Mouse (Mus musculus) liver, embryonic 11.5 days (tissue): ENCODE data around the gene Mllt11. TPM values are rescaled to one million over a fixed set of nuclear protein-coding genes. Genes with fewer than 3 reads are reported as not detected.

Experiments used
- ATAC-seq: fragments of 200-750 bp; cut with Nextera tagmentation; replicated peaks from 2 replicates; pipeline ENCODE4 v1.8.0; 2017; ENCODE audit warnings: moderate number of reproducible peaks, mild to moderate bottlenecking, moderate TSS enrichment, moderate library complexity; ENCODE audit not compliant: low FRiP score
- DNase-seq: peaks from one replicate; pipeline ENCODE4 v3.0.0-alpha.2; 2017; ENCODE audit warnings: low spot score
- H3K27ac ChIP-seq: fragments of 300-500 bp; sonication (generic); 2 replicates; pipeline ENCODE4 v1.5.1; 2014; ENCODE audit warnings: mild to moderate bottlenecking, low read depth, low read length, control low read depth
- H3K27me3 ChIP-seq: fragments of 300-500 bp; sonication (generic); replicated peaks from 2 replicates; pipeline ENCODE4 v1.6.1; 2014; ENCODE audit warnings: low read length, mixed read lengths; ENCODE audit not compliant: control insufficient read depth, insufficient read depth
- H3K36me3 ChIP-seq: fragments of 300-500 bp; sonication (generic); 2 replicates; pipeline ENCODE4 v1.6.1; 2014; ENCODE audit warnings: mild to moderate bottlenecking, low read length, moderate library complexity, mixed read lengths; ENCODE audit not compliant: control insufficient read depth, insufficient read depth
- H3K4me1 ChIP-seq: fragments of 300-500 bp; sonication (generic); replicated peaks from 2 replicates; pipeline ENCODE4 v1.6.1; 2014; ENCODE audit warnings: low read length, mixed read lengths; ENCODE audit not compliant: control insufficient read depth, insufficient read depth
- H3K4me2 ChIP-seq: fragments of 300-500 bp; sonication (generic); 2 replicates; pipeline ENCODE4 v1.6.1; 2014; ENCODE audit warnings: mild to moderate bottlenecking, control low read depth, moderate library complexity
- H3K4me3 ChIP-seq: fragments of 300-500 bp; sonication (generic); 2 replicates; pipeline ENCODE4 v1.5.1; 2014; ENCODE audit warnings: low read depth, low read length, control low read depth
- H3K9ac ChIP-seq: fragments of 300-500 bp; sonication (generic); 2 replicates; pipeline ENCODE4 v1.6.1; 2014; ENCODE audit warnings: low read depth, low read length, control low read depth
- H3K9me3 ChIP-seq: fragments of 300-500 bp; sonication (generic); 2 replicates; pipeline ENCODE4 v1.6.1; 2016; ENCODE audit warnings: low read length, inconsistent platforms, mixed read lengths; ENCODE audit not compliant: control insufficient read depth
- WGBS: fragments of 180-500 bp; shearing (Covaris S2); extraction: QIAGEN DNeasy Blood & Tissue Kit; methylation state at CpG from one replicate; pipeline ENCODE4 v1.1.7; 2014; 5-methylcytosine and 5-hydroxymethylcytosine counted together
- polyA plus RNA-seq: library from polyadenylated mRNA; unstranded; fragments of >200 nt; fragmentation: Nextera tagmentation; extraction: Ambion mirVana; gene quantifications from 2 replicates; pipeline ENCODE4 v1.2.1, GENCODE M21; 2014

Mllt11 gene
- polyA plus RNA-seq, 1 experiment from 2014 or later: 8.6 TPM

DNA sequence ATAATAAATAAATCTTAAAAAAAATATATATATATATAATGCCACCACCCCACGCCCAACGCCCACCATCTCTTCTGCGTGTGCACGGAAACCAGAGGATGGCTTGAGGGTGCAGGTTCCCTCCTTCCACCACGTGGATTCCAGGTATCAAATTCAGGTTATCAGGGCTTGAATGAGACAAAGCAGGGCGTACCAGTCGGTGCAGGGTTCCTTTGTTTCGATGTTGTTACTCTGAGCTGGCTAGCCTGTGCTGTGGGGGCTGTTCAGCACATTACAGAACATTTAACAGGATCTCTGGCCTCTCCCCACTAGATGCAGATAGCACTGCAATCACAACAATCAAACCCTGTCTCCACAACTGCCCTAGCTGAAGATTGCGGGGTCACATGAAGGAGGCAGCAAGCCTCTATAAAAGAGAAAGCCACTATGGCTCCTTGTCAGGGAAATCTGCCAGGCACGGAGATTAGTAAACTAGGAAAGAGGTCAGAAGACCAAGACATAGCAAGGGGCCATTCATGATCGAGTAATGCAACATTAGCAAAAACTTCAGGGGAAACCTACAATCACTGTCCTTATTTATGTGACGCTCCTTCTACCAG, 38.9 kb upstream of the Mllt11 start:
- Histone ChIP-seq H3K4me3 (no peak overlapping the region), H3K4me1 (peaks cover 10% of the 10 kb centered on the region), H3K9me3 (no peaks in the 10 kb centered on the region), H3K27ac (no peak overlapping the region), H3K4me2 (no peak overlapping the region), H3K36me3 (peaks cover 17% of the 10 kb centered on the region), H3K9ac (no peak overlapping the region), H3K27me3 (no peaks in the 10 kb centered on the region)
- WGBS: 81% methylated on average over 12 of the region's 12 CpGs
- ATAC-seq (no peak), DNase-seq (no peak)

GRCm38 (mm10) chr3:95269789-95270188, 37.8 kb upstream of the Mllt11 start:
- no peak overlapping the region for H3K4me2 ChIP-seq
- H3K27me3 ChIP-seq: no peaks in the 10 kb centered on the region
- H3K9me3 ChIP-seq: no peaks in the 10 kb centered on the region
- WGBS: 89% methylated on average over 5 of the region's 5 CpGs
- H3K4me1 ChIP-seq: no peaks in the 10 kb centered on the region
- ATAC-seq: no peak
- H3K4me3 ChIP-seq: no peak overlapping the region
- peaks cover 17% of the 10 kb centered on the region for H3K36me3 ChIP-seq
- H3K9ac ChIP-seq: no peak overlapping the region
- no peak overlapping the region for H3K27ac ChIP-seq
- no peak for DNase-seq

DNA sequence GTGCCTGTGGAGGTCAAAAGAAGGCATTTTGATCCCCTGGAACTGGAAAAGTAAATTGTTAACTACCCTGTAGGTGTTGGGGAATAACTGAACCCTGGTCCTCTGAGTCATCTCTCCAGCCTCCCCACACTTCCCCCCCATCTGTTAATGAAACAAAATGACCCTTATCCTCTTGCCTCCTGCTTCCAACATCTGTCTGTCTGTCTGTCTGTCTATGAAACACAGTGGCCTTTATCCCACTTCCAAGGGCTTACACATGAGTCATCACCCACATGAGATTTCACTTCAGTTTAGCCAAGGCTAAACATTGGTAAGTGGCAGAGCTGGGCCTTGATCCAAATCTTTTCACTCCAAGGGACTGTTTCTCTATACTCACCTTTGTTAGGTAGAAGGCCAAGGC, 35.9 kb upstream of the Mllt11 start:
- peaks cover 3% of the 10 kb centered on the region; the same call in 1 of the 2 replicates for H3K4me1 ChIP-seq
- no peak overlapping the region for H3K4me2 ChIP-seq
- ATAC-seq (no peak), DNase-seq (no peak)
- H3K9me3 ChIP-seq: no peaks in the 10 kb centered on the region
- no peaks in the 10 kb centered on the region for H3K27me3 ChIP-seq
- H3K36me3 ChIP-seq: peaks cover 24% of the 10 kb centered on the region
- no peak overlapping the region for H3K27ac ChIP-seq
- H3K9ac ChIP-seq: no peak overlapping the region
- no peak overlapping the region for H3K4me3 ChIP-seq

DNA sequence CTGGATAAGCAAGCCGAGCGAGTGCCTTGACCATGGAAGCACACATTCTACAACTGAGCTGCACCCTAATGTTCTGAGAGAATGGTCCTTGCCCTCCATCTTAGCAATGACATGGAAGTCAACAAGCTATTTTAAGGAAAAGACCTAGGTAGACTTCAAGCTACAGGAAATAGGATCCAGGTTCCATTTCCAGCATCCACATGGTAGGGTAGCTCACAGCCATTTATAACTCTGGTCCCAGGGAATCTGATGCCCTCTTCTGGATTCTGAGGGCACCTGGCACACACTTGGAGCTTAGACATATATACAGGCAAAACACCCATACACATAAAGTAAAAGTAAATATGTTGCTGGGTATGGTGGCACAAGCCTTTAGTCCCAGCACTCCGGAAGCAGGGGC, 34.1 kb upstream of the Mllt11 start:
- Histone ChIP-seq H3K4me3 (no peak overlapping the region), H3K9ac (no peak overlapping the region), H3K9me3 (no peaks in the 10 kb centered on the region), H3K36me3 (peaks cover 32% of the 10 kb centered on the region), H3K27me3 (no peaks in the 10 kb centered on the region), H3K27ac (no peak overlapping the region), H3K4me2 (no peak overlapping the region), H3K4me1 (peaks cover 3% of the 10 kb centered on the region; the same call in 1 of the 2 replicates)
- DNase-seq (no peak), ATAC-seq (no peak)
- 93% methylated on average over 3 of the region's 3 CpGs for WGBS

DNA sequence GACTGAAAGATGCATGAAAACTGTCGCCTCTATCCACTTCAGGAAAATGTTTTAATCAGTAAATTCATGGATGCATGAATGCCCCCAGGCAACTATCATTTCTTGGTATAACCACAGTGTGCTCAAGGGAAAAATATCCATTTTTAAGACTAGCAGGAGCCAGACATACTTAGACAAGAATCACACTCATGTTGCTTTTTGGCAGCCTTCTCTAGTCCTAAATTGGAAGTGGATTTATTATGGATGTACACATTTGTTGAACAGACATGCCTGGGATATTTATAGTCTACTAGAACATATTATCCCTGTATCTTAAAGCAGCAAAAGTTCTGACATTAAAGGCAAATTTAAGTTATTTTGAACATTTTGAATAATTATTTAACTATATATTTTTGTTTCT, 32.8 kb upstream of the Mllt11 start:
- Histone ChIP-seq H3K27ac (no peak overlapping the region), H3K36me3 (peaks cover 32% of the 10 kb centered on the region), H3K4me2 (no peak overlapping the region), H3K4me1 (peaks cover 3% of the 10 kb centered on the region; the same call in 1 of the 2 replicates), H3K9me3 (no peaks in the 10 kb centered on the region), H3K9ac (no peak overlapping the region), H3K27me3 (no peaks in the 10 kb centered on the region), H3K4me3 (no peak overlapping the region)
- ATAC-seq (no peak), DNase-seq (no peak)
- WGBS: 79% methylated on average over 1 of the region's 1 CpGs

GRCm38 (mm10) chr3:95263089-95263739, 31.2 kb upstream of the Mllt11 start:
- H3K27ac ChIP-seq: peak overlapping the region; percentile 32; the same call in 1 of the 2 replicates
- no peaks in the 10 kb centered on the region for H3K27me3 ChIP-seq
- peaks cover 29% of the 10 kb centered on the region for H3K36me3 ChIP-seq
- peak; percentile 67 for DNase-seq
- no peak overlapping the region for H3K9ac ChIP-seq
- H3K4me2 ChIP-seq: peak overlapping the region; percentile 27; the same call in 1 of the 2 replicates
- WGBS: 40% methylated on average over 11 of the region's 11 CpGs
- no peak overlapping the region for H3K4me3 ChIP-seq
- H3K4me1 ChIP-seq: peaks cover 3% of the 10 kb centered on the region; the same call in 1 of the 2 replicates
- peak; percentile 85 for ATAC-seq
- no peaks in the 10 kb centered on the region for H3K9me3 ChIP-seq

GRCm38 (mm10) chr3:95261975-95262374, 30.0 kb upstream of the Mllt11 start:
- Histone ChIP-seq H3K4me1 (peaks cover 3% of the 10 kb centered on the region; the same call in 1 of the 2 replicates), H3K27ac (no peak overlapping the region), H3K4me2 (no peak overlapping the region), H3K9me3 (no peaks in the 10 kb centered on the region), H3K27me3 (no peaks in the 10 kb centered on the region), H3K9ac (no peak overlapping the region), H3K4me3 (no peak overlapping the region), H3K36me3 (peaks cover 22% of the 10 kb centered on the region)
- DNase-seq (no peak), ATAC-seq (no peak)
- whole genome bisulfite sequencing: 86% methylated on average over 4 of the region's 4 CpGs

DNA sequence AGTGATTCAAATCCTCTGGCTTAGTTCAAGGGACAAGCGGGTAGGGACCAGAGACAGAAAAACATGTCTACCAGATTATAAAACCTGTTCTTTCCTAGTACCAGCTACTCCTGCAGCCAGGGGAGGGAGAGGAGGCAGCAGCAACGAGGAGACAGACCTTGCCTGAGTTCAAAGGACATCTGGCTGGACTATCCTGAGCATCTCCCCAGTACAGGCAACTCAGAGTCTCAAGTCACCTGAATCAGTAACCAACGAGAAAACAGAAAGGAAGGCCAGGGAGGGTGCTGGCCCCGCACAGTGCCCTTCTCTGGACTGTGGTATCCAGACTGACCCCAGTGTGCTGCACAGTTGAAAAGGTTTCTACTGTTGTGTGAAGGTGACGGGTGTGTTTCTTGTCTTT, 25.0 kb upstream of the Mllt11 start:
- no peak overlapping the region for H3K4me2 ChIP-seq
- H3K4me1 ChIP-seq: no peaks in the 10 kb centered on the region
- no peak overlapping the region for H3K4me3 ChIP-seq
- no peak for DNase-seq
- H3K36me3 ChIP-seq: peaks cover 14% of the 10 kb centered on the region; the same call in 1 of the 2 replicates
- H3K27me3 ChIP-seq: no peaks in the 10 kb centered on the region
- WGBS: 80% methylated on average over 5 of the region's 5 CpGs
- ATAC-seq: no peak
- H3K27ac ChIP-seq: no peak overlapping the region
- H3K9me3 ChIP-seq: no peaks in the 10 kb centered on the region
- no peak overlapping the region for H3K9ac ChIP-seq
